Mouse (Mus musculus) cortical plate, adult 2 months (tissue): ENCODE data around the gene Zfyve26.

Experiments used
- CTCF ChIP-seq: fragments of 200-500 bp; IDR thresholded peaks from 2 replicates; pipeline ENCODE4 v1.5.1; 2011; ENCODE audit warnings: mild to moderate bottlenecking, control low read depth, low read length; ENCODE audit not compliant: insufficient read depth; ENCODE audit errors: extremely low read depth
- POLR2A ChIP-seq: fragments of 200-500 bp; IDR thresholded peaks from 2 replicates; pipeline ENCODE4 v1.6.1; 2011; ENCODE audit warnings: mild to moderate bottlenecking, low read length, control low read depth; ENCODE audit not compliant: insufficient read depth; ENCODE audit errors: extremely low read depth

GRCm38 (mm10) chr12:79241985-79242384 is 54.1 kb downstream of the Zfyve26 start:
- TF ChIP-seq CTCF (no peak), POLR2A (no peak)
